Mouse (Mus musculus): Measurements from ENCODE around the gene Cox7a2l.

- no peak for TF ChIP-seq MAFK (IDR thresholded peaks at IDR 0.05; ENCODE audit: insufficient read depth, low read depth, low read length)
- no peak for TF ChIP-seq ZNF384 (IDR thresholded peaks at IDR 0.05; ENCODE audit: low read depth, low read length)
- TF ChIP-seq CHD2 (IDR thresholded peaks at IDR 0.05; ENCODE audit: low read depth, low read length), result no peak
Observed at GRCm38 (mm10) chr17:83452451-83452850, 64.7 kb downstream of the Cox7a2l start.
